Mouse (Mus musculus) midbrain, embryonic 13.5 days (tissue): ENCODE measurements around the gene Phgr1. TPM values are rescaled to one million over a fixed set of nuclear protein-coding genes. Genes with fewer than 3 reads are reported as not detected.

Experiments used
- ATAC-seq: fragments of 200-750 bp; cut with Nextera tagmentation; 2 replicates; pipeline ENCODE4 v1.8.0; 2017; ENCODE audit warnings: mild to moderate bottlenecking, moderate TSS enrichment, moderate library complexity
- H3K27ac ChIP-seq: fragments of 300-500 bp; sonication (generic); 2 replicates; pipeline ENCODE4 v1.5.1; 2015; ENCODE audit warnings: inconsistent platforms, mild to moderate bottlenecking, moderate library complexity
- H3K27me3 ChIP-seq: fragments of 300-500 bp; sonication (generic); 2 replicates; pipeline ENCODE4 v1.6.1; 2015; ENCODE audit warnings: mild to moderate bottlenecking, inconsistent platforms
- H3K36me3 ChIP-seq: fragments of 300-500 bp; sonication (generic); 2 replicates; pipeline ENCODE4 v1.6.1; 2015; ENCODE audit warnings: mild to moderate bottlenecking, inconsistent platforms
- H3K4me1 ChIP-seq: fragments of 300-500 bp; sonication (generic); replicated peaks from 2 replicates; pipeline ENCODE4 v1.6.1; 2015; ENCODE audit warnings: inconsistent platforms
- H3K4me2 ChIP-seq: fragments of 300-500 bp; sonication (generic); replicated peaks from 2 replicates; pipeline ENCODE4 v1.6.1; 2015; ENCODE audit warnings: moderate library complexity, mild to moderate bottlenecking, inconsistent platforms
- H3K4me3 ChIP-seq: fragments of 300-500 bp; sonication (generic); replicated peaks from 2 replicates; pipeline ENCODE4 v1.5.1; 2015; ENCODE audit warnings: mild to moderate bottlenecking, inconsistent platforms
- H3K9ac ChIP-seq: fragments of 300-500 bp; sonication (generic); replicated peaks from 2 replicates; pipeline ENCODE4 v1.6.1; 2015; ENCODE audit warnings: mild to moderate bottlenecking, inconsistent platforms
- H3K9me3 ChIP-seq: fragments of 300-500 bp; sonication (generic); 2 replicates; pipeline ENCODE4 v1.6.1; 2016; ENCODE audit warnings: mild to moderate bottlenecking, inconsistent platforms
- WGBS: fragments of 180-500 bp; shearing (Covaris S2); methylation state at CpG from one replicate; pipeline ENCODE4 v1.1.7; 2015; 5-methylcytosine and 5-hydroxymethylcytosine counted together
- polyA plus RNA-seq: library from polyadenylated mRNA; unstranded; fragments of >200 nt; fragmentation: Nextera tagmentation; extraction: Ambion mirVana; gene quantifications from 2 replicates; pipeline ENCODE4 v1.2.1, GENCODE M21; 2015

Phgr1 gene
- polyA plus RNA-seq, 1 experiment from 2014 or later, result not detected

DNA sequence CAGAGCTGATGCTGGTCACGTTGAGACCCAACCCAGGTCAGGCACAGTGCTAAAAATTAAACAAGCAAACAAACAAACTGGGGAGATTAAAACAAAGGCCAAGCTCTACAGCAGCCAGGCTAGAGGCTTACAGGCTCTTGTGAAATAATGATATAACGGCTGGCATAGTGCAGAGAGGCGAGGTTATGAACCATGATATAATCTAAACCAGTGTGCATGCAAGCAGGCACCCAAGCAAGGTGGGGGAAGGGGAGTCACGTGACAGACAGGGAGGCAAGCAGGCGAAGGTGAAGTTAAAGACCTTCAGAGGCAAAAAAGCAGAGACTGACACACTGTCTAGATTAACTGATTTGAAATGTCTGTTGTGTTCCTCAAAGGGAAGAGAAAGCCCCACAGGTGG is 10.5 kb downstream of the Phgr1 start:
- Histone ChIP-seq H3K4me3 (no peak overlapping the region), H3K36me3 (peaks cover 23% of the 10 kb centered on the region), H3K9ac (no peak overlapping the region), H3K4me2 (no peak overlapping the region), H3K27ac (no peak overlapping the region), H3K27me3 (peaks cover 4% of the 10 kb centered on the region), H3K4me1 (peaks cover 26% of the 10 kb centered on the region), H3K9me3 (no peaks in the 10 kb centered on the region)
- 63% methylated on average over 5 of the region's 5 CpGs for WGBS
- no peak for ATAC-seq

DNA sequence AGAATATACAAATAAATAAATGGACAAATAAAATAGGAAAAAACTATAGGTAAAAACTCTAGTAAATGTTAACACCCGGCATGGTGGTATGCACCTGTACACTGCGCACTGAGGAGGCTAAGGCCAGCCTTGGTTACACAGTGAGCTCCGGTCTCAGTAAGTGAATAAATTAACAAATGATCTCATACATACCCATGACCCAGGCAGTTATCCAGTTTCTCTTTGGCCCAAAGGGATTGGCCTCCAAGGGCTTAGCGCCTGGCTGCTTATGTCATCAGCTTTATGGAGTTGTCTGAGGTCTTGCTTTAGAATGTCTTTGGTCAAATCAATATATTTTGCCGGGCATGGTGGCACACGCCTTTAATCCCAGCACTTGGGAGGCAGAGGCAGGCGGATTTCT is 11.1 kb downstream of the Phgr1 start:
- no peak overlapping the region for H3K9ac ChIP-seq
- H3K4me1 ChIP-seq, result peaks cover 26% of the 10 kb centered on the region
- H3K36me3 ChIP-seq, result peaks cover 27% of the 10 kb centered on the region
- no peak overlapping the region for H3K4me2 ChIP-seq
- no peak overlapping the region for H3K4me3 ChIP-seq
- H3K27me3 ChIP-seq, result peaks cover 4% of the 10 kb centered on the region
- 84% methylated on average over 7 of the region's 7 CpGs for WGBS
- no peak overlapping the region for H3K27ac ChIP-seq
- no peak for ATAC-seq
- no peaks in the 10 kb centered on the region for H3K9me3 ChIP-seq

DNA sequence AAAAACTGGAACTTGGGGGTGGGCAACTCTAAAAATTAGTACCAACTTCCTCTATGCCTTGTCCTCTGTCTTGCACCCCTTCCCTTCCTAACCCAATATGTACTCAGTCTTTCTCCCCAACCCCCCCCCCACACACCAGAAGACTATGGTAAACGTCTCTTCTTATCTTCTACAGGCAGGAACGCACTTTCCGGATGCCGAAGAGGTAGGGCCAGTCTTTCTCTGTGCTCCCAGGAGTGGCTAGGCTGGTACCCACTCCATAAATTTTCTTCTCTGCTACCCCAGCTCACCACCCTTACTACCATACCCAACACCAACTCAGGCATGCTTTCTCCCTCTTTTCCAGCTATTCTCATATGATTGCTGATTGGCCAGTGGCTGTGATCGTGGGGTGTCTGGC is 14.0 kb downstream of the Phgr1 start:
- Histone ChIP-seq H3K9me3 (no peaks in the 10 kb centered on the region), H3K36me3 (peaks cover 54% of the 10 kb centered on the region), H3K27ac (no peak overlapping the region), H3K9ac (no peak overlapping the region), H3K4me3 (no peak overlapping the region), H3K27me3 (peaks cover 14% of the 10 kb centered on the region), H3K4me1 (peaks cover 13% of the 10 kb centered on the region; the same call in 1 of the 2 replicates), H3K4me2 (no peak overlapping the region)
- ATAC-seq, result no peak
- WGBS, result 91% methylated on average over 5 of the region's 5 CpGs

DNA sequence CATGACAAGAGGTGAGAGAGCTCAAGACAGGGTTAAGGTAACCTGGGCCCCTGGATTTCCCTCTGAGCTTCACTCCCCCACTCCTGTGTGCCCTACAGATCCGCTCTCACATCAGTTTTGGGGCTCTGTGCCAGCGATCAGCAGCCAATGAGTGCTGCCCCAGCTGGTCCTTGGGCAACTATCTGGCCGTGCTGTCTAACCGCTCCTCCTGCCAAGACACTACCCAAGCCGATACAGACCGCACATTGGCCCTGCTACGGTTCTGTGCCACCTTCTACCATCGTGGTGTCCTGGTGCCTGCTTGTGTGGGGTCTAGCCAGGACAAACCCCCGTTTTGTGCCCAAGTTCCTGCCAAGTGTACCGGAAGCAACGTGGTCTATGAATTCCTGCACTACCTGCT is 16.9 kb downstream of the Phgr1 start:
- Histone ChIP-seq H3K27me3 (peaks cover 14% of the 10 kb centered on the region), H3K4me1 (peaks cover 9% of the 10 kb centered on the region; the same call in 1 of the 2 replicates), H3K9ac (no peak overlapping the region), H3K9me3 (no peaks in the 10 kb centered on the region), H3K4me3 (no peak overlapping the region), H3K4me2 (no peak overlapping the region), H3K27ac (no peak overlapping the region), H3K36me3 (peaks cover 80% of the 10 kb centered on the region)
- ATAC-seq, result no peak
- WGBS, result 95% methylated on average over 11 of the region's 11 CpGs

DNA sequence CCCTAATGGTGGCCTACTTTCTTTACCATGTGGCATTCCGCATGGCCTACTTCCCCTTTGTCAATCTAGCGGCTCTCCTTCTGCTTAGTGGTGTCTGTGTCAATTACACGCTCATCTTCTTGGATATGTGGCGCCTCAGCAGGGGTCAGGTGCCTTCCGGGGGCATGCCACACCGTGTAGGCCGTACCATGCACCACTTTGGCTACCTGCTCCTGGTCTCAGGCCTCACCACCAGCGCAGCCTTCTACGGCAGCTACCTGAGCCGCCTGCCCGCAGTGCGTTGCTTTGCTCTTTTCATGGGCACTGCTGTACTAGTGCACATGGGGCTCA is 17.6 kb downstream of the Phgr1 start:
- no peak overlapping the region for H3K4me3 ChIP-seq
- H3K4me2 ChIP-seq, result peak overlapping the region; percentile 22; the same call in 1 of the 2 replicates
- H3K9ac ChIP-seq, result no peak overlapping the region
- H3K27me3 ChIP-seq, result peaks cover 14% of the 10 kb centered on the region
- ATAC-seq, result peak; percentile 60
- H3K4me1 ChIP-seq, result peaks cover 9% of the 10 kb centered on the region; the same call in 1 of the 2 replicates
- H3K36me3 ChIP-seq, result peaks cover 80% of the 10 kb centered on the region
- WGBS, result 52% methylated on average over 12 of the region's 12 CpGs
- H3K27ac ChIP-seq, result no peak overlapping the region
- no peaks in the 10 kb centered on the region for H3K9me3 ChIP-seq

DNA sequence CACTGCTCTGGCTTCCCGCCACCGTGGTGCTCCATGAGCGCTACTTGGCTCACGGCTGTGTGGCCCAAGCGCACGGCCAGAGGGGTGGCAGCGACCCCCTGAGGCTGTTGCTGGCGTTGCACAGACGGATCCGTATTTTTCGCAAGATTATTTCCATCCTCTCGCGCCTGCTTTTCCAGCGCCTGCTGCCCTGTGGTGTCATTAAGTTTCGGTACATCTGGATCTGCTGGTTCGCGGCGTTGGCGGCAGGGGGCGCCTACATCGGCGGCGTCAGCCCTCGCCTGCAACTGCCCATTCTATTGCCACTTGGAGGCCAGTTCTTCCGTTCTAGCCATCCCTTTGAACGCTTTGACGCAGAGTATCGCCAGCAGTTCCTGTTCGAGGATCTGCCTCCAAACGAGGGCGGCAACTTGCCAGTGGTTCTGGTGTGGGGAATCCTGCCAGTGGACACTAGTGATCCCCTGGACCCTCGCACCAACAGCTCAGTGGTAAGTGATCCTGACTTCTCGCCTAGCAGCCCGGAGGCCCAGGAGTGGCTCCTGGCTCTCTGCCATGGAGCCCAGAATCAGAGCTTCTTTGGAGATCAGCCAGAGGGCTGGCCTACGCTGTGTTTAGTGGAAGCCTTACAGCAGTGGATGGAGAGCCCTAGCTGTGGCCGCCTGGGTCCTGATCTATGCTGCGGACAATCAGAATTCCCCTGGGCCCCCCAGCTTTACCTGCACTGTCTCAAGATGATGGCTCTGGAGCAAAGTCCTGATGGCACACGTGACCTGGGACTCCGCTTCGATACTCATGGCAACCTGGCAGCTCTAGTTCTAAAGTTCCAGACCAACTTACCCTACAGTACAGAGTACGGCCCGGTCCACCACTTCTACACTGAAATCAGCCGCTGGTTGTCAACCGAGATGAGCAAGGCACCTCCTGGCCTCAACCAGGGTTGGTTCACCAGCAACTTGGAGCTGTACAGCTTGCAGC is 18.3 kb downstream of the Phgr1 start:
- Histone ChIP-seq H3K4me3 (no peak overlapping the region), H3K9me3 (no peaks in the 10 kb centered on the region), H3K27ac (no peak overlapping the region), H3K36me3 (peaks cover 79% of the 10 kb centered on the region), H3K4me2 (peak overlapping the region; percentile 22; the same call in 1 of the 2 replicates), H3K27me3 (peaks cover 16% of the 10 kb centered on the region), H3K4me1 (peaks cover 9% of the 10 kb centered on the region; the same call in 1 of the 2 replicates), H3K9ac (no peak overlapping the region)
- peak; percentile 62 for ATAC-seq
- WGBS, result 26% methylated on average over 44 of the region's 44 CpGs

DNA sequence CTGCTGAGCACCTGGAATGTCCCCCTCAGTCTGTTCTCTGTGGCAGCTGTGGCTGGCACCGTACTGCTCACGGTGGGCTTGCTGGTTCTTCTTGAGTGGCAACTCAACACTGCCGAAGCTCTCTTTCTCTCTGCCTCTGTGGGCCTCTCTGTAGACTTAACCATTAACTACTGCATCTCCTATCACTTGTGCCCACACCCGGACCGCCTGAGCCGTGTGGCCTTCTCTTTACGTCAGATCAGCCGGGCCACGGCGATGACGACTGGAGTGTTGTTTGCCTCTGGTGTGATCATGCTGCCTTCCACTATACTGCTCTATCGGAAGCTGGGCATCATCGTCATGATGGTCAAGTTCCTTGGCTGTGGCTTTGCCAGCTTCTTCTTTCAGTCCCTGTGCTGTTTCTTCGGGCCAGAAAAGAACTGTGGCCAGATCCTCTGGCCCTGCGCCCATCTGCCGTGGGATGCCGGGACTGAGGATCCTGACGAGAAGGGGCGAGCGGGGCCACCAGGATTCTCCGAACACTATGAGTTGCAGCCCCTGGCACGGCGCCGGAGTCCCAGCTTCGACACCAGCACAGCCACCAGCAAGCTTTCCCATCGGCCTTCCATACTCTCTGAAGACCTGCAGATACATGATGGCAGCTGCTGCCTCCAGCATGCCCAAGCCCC is 19.2 kb downstream of the Phgr1 start:
- 96% methylated on average over 26 of the region's 26 CpGs for WGBS
- ATAC-seq, result no peak

DNA sequence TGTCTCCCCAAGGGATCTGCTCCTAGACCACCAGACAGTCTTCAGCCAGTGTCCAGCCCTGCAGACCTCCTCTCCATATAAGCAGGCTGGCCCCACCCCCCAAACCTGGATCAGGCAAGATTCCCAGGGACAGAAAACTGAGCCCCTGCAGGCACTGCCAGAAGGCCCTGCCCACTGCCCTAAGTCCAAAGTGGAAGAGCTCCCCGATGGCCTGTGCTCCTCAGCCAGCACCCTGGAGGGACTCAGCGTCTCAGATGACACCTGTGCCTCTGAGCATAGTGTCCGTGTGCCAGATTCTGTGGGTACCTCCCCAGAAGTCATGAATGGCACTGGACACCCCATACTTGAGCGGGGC is 19.7 kb downstream of the Phgr1 start:
- whole genome bisulfite sequencing, result 83% methylated on average over 4 of the region's 4 CpGs
- no peak overlapping the region for H3K4me2 ChIP-seq
- H3K4me3 ChIP-seq, result no peak overlapping the region
- H3K36me3 ChIP-seq, result peaks cover 65% of the 10 kb centered on the region
- H3K9ac ChIP-seq, result no peak overlapping the region
- H3K4me1 ChIP-seq, result peaks cover 9% of the 10 kb centered on the region; the same call in 1 of the 2 replicates
- no peak for ATAC-seq
- no peak overlapping the region for H3K27ac ChIP-seq
- H3K9me3 ChIP-seq, result no peaks in the 10 kb centered on the region
- peaks cover 13% of the 10 kb centered on the region; the same call in 1 of the 2 replicates for H3K27me3 ChIP-seq

More for the DNA sequence above, 19.2 kb downstream of the Phgr1 start:
- H3K36me3 ChIP-seq, result peaks cover 70% of the 10 kb centered on the region
- no peak overlapping the region for H3K27ac ChIP-seq
- H3K4me1 ChIP-seq, result peaks cover 9% of the 10 kb centered on the region; the same call in 1 of the 2 replicates
- H3K9ac ChIP-seq, result no peak overlapping the region
- no peak overlapping the region for H3K4me3 ChIP-seq
- no peak overlapping the region for H3K4me2 ChIP-seq
- H3K27me3 ChIP-seq, result peaks cover 13% of the 10 kb centered on the region; the same call in 1 of the 2 replicates
- H3K9me3 ChIP-seq, result no peaks in the 10 kb centered on the region

DNA sequence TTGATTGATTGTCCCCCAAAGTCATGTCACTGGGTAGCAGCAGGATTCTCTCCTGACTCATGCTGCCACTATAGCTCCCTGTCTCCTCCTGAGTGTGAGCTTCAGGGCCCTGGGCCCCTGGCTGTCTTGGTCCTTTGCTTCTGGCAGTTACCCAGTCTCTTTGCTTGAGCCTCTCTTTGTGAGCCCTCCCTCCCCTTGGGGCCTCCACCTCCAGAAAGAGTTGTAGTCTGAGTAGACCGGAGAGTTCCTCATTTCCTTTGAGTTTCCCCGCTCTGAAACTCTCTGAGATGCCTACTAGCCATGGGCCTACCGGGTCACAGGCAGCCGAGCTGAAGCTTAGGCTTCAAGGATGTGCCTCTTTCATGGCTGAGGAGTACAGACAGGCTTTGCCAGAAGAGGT is 21.1 kb downstream of the Phgr1 start:
- Histone ChIP-seq H3K9ac (no peak overlapping the region), H3K4me3 (no peak overlapping the region), H3K4me2 (no peak overlapping the region), H3K9me3 (peaks cover 3% of the 10 kb centered on the region; the same call in 1 of the 2 replicates), H3K36me3 (peaks cover 53% of the 10 kb centered on the region), H3K4me1 (peaks cover 9% of the 10 kb centered on the region; the same call in 1 of the 2 replicates), H3K27me3 (peaks cover 13% of the 10 kb centered on the region; the same call in 1 of the 2 replicates), H3K27ac (no peak overlapping the region)
- ATAC-seq, result no peak
- WGBS, result 86% methylated on average over 4 of the region's 4 CpGs

DNA sequence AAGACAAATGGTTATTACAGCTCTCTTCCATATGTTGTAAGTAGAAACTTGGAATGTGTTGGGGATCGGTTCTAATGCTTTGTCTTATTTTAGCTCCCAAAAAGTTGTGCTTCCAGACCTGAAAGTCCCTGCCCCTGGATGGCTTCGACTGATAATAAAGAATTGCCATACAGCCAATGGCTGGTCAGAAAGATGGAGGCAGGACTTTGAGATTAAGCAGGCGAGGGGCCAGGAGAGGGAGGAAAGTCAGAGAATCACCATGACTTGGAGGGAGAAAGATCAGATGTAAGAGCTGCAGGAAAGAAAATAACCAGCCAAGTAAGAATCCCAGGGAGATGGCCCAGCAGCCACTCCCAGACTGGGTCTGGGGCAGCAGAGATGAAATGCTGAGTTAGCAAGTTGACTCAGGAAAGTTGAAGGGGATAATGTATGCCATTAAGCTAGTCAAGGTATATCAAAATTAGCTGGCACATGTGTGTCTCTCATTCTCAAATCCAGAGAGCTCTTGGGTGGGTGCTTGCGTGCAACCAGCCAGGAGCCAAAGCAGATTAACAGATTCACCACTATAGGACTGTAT is 30.1 kb downstream of the Phgr1 start:
- Histone ChIP-seq H3K9me3 (peaks cover 3% of the 10 kb centered on the region; the same call in 1 of the 2 replicates), H3K4me3 (no peak overlapping the region), H3K4me2 (no peak overlapping the region), H3K27ac (no peak overlapping the region), H3K27me3 (no peaks in the 10 kb centered on the region), H3K9ac (no peak overlapping the region), H3K4me1 (no peaks in the 10 kb centered on the region), H3K36me3 (no peaks in the 10 kb centered on the region)
- 70% methylated on average over 4 of the region's 4 CpGs for WGBS
- no peak for ATAC-seq

DNA sequence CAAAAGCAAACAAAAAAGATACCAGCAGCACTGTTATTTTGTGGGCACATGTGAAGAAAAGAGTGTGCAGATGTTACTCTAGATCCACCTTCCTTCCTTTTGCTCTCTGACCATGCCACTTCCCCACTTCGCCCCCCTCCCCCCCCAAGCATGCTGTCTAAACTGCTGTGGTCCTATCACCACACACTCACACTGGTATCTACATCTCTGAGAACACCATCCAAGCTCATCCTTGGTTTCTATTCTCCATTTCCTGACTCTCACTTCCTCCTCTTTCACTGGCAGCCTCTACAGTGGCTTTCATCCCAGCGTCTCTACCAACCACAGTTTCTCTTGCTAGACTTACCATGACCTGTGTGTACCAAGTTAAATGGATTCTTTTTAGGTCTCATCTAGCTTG is 31.9 kb downstream of the Phgr1 start:
- Histone ChIP-seq H3K9me3 (no peaks in the 10 kb centered on the region), H3K4me1 (no peaks in the 10 kb centered on the region), H3K4me2 (no peak overlapping the region), H3K36me3 (no peaks in the 10 kb centered on the region), H3K9ac (no peak overlapping the region), H3K27me3 (no peaks in the 10 kb centered on the region), H3K4me3 (no peak overlapping the region), H3K27ac (no peak overlapping the region)
- ATAC-seq, result no peak
- WGBS, result 84% methylated on average over 2 of the region's 2 CpGs

DNA sequence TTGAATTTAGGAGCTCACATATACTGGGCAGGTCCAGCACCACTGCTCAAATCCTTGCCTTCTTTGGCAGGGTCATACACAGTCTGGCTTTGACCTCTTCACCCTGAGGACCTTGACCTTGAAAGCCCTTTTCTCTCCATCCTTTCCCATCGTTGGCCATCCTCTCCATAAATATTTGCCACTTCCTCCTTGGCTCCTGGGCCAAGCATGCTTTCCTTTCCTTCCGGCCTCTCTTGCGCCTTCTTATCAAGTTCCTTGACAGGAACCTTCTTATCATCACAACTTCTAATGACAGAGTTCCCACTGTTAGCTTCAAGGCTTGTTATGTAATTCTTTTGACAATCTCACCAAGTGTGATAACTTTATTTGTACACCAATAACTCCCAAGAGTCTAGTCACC is 32.6 kb downstream of the Phgr1 start:
- Histone ChIP-seq H3K9me3 (no peaks in the 10 kb centered on the region), H3K4me2 (no peak overlapping the region), H3K27ac (no peak overlapping the region), H3K27me3 (no peaks in the 10 kb centered on the region), H3K4me3 (no peak overlapping the region), H3K36me3 (no peaks in the 10 kb centered on the region), H3K9ac (no peak overlapping the region), H3K4me1 (no peaks in the 10 kb centered on the region)
- ATAC-seq, result no peak
- WGBS, result 75% methylated on average over 3 of the region's 3 CpGs
